In the genomic region with DNA sequence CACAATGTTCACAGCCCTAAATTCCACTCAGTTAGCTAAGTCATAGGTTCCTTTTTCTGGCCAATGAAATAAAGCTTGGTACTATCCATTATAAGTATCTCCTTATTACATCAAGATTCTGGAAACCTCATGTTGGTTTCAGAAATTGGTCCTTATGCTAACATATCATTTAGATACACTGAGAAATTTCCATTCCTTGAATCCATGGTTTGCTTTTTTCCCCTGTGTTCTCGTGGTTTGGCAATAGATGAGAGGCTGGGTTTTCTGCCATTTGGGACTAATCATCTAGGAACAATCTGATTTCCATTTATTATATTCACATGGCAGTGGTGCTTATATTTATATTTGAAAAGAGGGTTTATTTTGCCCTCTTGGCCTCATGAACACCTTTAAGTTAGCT, we compare ENCODE assay signal across 20 mouse cellular contexts.
"Had no signal": no experiment of that assay in that cellular context is flagged by ENCODE, and none has a peak within 500 bp of the region (broad histone marks: within the 10 kb centered on the region; RNA-seq: fewer than 3 reads in every experiment).

No protein-coding gene starts in this region.

- H3K9ac ChIP-seq: limb, embryonic 12.5 days; liver, embryonic 13.5 days had no signal

- H3K27me3 ChIP-seq: limb, embryonic 12.5 days; liver, embryonic 13.5 days had no signal

- DNase-seq: kidney, adult 18-20 months; kidney, adult 9 months; kidney, postnatal 14 days; layer of hippocampus, adult 9-11 months; liver, embryonic 13.5 days; lung, adult 2 months; lung, postnatal 14 days; lung, postnatal 4 days; midbrain, embryonic 14.5 days; right cerebral cortex, adult 18-20 months; right cerebral cortex, postnatal 14 days; right cerebral cortex, postnatal 4 days; thymus, adult 2 months; thymus, postnatal 14 days; thymus, postnatal 4 days had no signal

- H3K4me2 ChIP-seq: limb, embryonic 12.5 days; liver, embryonic 13.5 days; midbrain, embryonic 11.5 days had no signal

- H3K4me3 ChIP-seq: layer of hippocampus, adult 2 months; left cerebral cortex, adult 2 months; limb, embryonic 12.5 days; liver, embryonic 13.5 days had no signal

- H3K4me1 ChIP-seq: limb, embryonic 12.5 days; liver, embryonic 13.5 days had no signal

- H3K27ac ChIP-seq: layer of hippocampus, adult 2 months; left cerebral cortex, adult 2 months; limb, embryonic 12.5 days; liver, embryonic 13.5 days; stomach, postnatal 0 days had no signal

- H3K36me3 ChIP-seq: liver, embryonic 13.5 days had no signal

- H3K9me3 ChIP-seq: limb, embryonic 12.5 days; liver, embryonic 13.5 days had no signal
